Mouse (Mus musculus) ES-CJ7 (cell line): ENCODE measurements around the gene Klra10.
"Not testable (repeated sequence)": the region's sequence is repeated elsewhere in the genome, so short reads cannot be mapped to it uniquely, and the experiment has no call there.

ENCODE experiments used
- DNase-seq: peaks from one replicate; pipeline ENCODE4 v3.0.0; 2011; ENCODE audit warnings: low read depth, low spot score

The Klra10 gene

DNA sequence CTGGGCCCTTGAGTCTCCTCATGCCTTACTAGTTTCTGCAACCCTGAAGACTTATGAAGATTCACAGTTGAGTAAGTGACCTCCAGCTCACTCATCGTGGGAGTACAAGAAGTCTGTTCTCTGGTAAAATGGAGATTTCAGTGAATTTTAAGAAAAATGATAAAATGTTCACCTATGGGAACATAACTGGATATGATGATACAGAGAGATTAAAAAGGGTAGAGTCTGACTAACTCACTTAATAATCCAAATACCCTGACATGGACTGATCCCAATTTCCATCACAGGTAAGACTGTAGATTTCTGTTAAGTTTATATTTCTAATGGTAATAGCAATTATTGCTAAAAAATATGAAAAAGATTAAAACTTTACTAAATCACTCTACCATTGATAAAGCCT, at the start of gene Klra10:
Gene Klra10, minus strand, starts transcription at position 101 of the 400 bp plus-strand sequence.
- not testable (repeated sequence) for DNase-seq

DNA sequence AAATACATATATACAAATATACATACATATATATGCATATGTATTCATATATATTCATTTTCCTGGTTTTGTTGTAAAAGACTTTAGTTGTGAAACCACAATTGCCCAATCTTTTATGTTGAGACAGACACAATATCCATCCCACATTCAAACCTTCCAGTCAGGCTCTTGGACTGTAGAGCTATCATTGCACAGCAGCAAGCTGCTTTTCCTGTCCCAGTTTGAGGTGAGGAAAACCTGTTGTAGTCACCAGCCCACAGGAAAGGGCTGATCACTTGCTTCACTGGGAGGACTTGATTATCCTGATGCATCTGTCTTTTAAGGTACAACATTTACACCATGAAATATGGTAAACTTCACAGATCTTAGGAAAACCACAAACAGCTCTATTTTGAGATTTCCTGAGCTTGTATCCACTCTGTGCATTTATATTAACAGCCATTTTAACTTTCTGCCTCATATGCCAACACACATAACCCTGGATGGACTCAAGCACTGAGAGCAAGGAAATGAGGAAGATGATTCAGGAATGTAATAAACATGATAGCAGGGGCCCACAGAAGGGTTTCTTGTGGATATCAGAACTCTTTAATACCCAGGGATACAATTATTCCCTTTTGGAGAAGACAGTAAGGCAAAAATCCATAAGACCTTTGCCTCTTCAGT, 6.4 kb upstream of the Klra10 start:
- DNase-seq: no peak

- DNase-seq: no peak
Observed at GRCm38 (mm10) chr6:130255326-130255725, 26.4 kb downstream of the Klra10 start.

DNA sequence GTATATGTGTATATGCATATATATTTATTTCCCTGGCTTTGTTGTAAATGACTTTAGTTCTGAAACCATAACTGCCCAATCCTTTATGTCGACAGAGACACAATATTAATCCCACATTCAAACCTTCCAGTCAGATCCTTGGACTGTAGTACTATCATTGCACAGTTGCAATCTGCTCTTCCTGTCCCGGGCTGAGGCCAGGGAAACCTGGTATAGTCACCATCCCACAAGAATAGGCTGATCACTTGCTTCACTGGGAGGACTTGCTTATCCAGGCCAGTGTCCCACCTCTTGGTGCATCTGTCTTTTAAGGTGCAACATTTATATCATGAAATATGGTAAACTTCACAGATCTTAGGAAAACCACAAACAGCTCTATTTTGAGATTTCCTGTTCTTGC, 44.2 kb downstream of the Klra10 start:
- DNase-seq: no peak

DNA sequence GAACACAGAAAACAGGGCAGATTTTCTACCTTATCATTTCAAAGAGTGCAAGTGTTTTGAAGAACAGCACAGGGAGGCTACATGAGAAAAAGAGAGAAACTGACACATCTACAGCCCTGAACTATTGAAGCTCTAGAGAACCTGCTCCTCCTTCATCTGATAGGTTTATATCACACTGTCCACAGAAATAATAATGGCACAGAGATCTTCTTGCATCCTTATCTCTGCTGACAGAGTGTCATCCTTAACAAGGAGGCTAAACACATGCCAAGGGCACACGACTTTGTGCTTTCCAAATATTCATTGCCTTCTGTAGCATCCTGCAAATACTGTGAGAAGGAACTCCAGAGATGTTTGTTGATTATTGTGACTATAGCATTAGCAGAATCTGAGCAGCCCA, 45.1 kb downstream of the Klra10 start:
- no peak for DNase-seq

- no peak for DNase-seq
Observed at GRCm38 (mm10) chr6:130233222-130233621, 48.5 kb downstream of the Klra10 start, which contains the start of gene Klra7. Gene Klra7, minus strand, starts transcription at chr6:130233322.
